Mouse (Mus musculus) intestine, postnatal 0 days (tissue): ENCODE results near the gene Col12a1. TPM values are rescaled to one million over a fixed set of nuclear protein-coding genes. Genes with fewer than 3 reads are reported as not detected.
A peak's percentile ranks its signal among the peaks of the same experiment; 100 is the strongest.

Experiments used
- ATAC-seq: fragments of 200-750 bp; cut with Nextera tagmentation; 2 replicates; pipeline ENCODE4 v1.8.0; 2017; ENCODE audit warnings: mild to moderate bottlenecking, moderate TSS enrichment, moderate library complexity
- H3K27ac ChIP-seq: fragments of 300-500 bp; sonication (generic); 2 replicates; pipeline ENCODE4 v1.5.1; 2014; ENCODE audit warnings: mild to moderate bottlenecking, low read depth, low read length, moderate library complexity
- H3K27me3 ChIP-seq: fragments of 300-500 bp; sonication (generic); replicated peaks from 2 replicates; pipeline ENCODE4 v1.6.1; 2014; ENCODE audit warnings: low read length, mixed read lengths; ENCODE audit not compliant: control insufficient read depth, insufficient read depth
- H3K36me3 ChIP-seq: fragments of 300-500 bp; sonication (generic); 2 replicates; pipeline ENCODE4 v1.6.1; 2014; ENCODE audit warnings: mild to moderate bottlenecking, moderate library complexity; ENCODE audit not compliant: control insufficient read depth, insufficient read depth
- H3K4me1 ChIP-seq: fragments of 300-500 bp; sonication (generic); replicated peaks from 2 replicates; pipeline ENCODE4 v1.6.1; 2014; ENCODE audit warnings: antibody characterized with exemption, low read length, mixed read lengths; ENCODE audit not compliant: control insufficient read depth, insufficient read depth
- H3K4me2 ChIP-seq: fragments of 300-500 bp; sonication (generic); replicated peaks from 2 replicates; pipeline ENCODE4 v1.6.1; 2014; ENCODE audit warnings: low read depth, mild to moderate bottlenecking, moderate library complexity
- H3K4me3 ChIP-seq: fragments of 300-500 bp; sonication (generic); 2 replicates; pipeline ENCODE4 v1.5.1; 2014; ENCODE audit warnings: low read depth, low read length
- H3K9ac ChIP-seq: fragments of 300-500 bp; sonication (generic); 2 replicates; pipeline ENCODE4 v1.6.1; 2014; ENCODE audit warnings: mild to moderate bottlenecking, low read depth, low read length
- H3K9me3 ChIP-seq: fragments of 300-500 bp; sonication (generic); 2 replicates; pipeline ENCODE4 v1.6.1; 2016; ENCODE audit warnings: mixed run types; ENCODE audit not compliant: control insufficient read depth
- CTCF ChIP-seq: sonication (generic); IDR thresholded peaks from 2 replicates; pipeline ENCODE4 v1.5.1; 2016; ENCODE audit warnings: low read depth, mild to moderate bottlenecking, control low read depth, antibody characterized with exemption, moderate library complexity
- WGBS: fragments of 180-500 bp; shearing (Covaris S2); extraction: QIAGEN DNeasy Blood & Tissue Kit; methylation state at CpG from one replicate; pipeline ENCODE4 v1.1.7; 2014; 5-methylcytosine and 5-hydroxymethylcytosine counted together
- polyA plus RNA-seq: library from polyadenylated mRNA; unstranded; fragments of >200 nt; fragmentation: Nextera tagmentation; extraction: Ambion mirVana; gene quantifications from 2 replicates; pipeline ENCODE4 v1.2.1, GENCODE M21; 2015

Gene Col12a1
- polyA plus RNA-seq: 16.6 and 17.0 TPM in 2 replicates

GRCm38 (mm10) chr9:79718481-79719370, at the start of gene Col12a1:
TSS of gene Col12a1 (minus strand) at chr9:79718831.
- Histone ChIP-seq H3K4me1 (no peaks in the 10 kb centered on the region; the same call in 1 of the 2 replicates), H3K36me3 (no peaks in the 10 kb centered on the region), H3K4me2 (peak within 1 kb of the TSS; percentile 80), H3K9me3 (no peaks in the 10 kb centered on the region), H3K9ac (peak within 1 kb of the TSS; percentile 45), H3K27me3 (peaks cover 40% of the 10 kb centered on the region), H3K27ac (no peak within 1 kb of the TSS), H3K4me3 (peak within 1 kb of the TSS; percentile 53)
- peak; percentile 52 for ATAC-seq
- under 1% methylated on average over 64 of the region's 64 CpGs for WGBS
- TF ChIP-seq CTCF: peak; percentile 26; the same call in 1 of the 2 replicates

DNA sequence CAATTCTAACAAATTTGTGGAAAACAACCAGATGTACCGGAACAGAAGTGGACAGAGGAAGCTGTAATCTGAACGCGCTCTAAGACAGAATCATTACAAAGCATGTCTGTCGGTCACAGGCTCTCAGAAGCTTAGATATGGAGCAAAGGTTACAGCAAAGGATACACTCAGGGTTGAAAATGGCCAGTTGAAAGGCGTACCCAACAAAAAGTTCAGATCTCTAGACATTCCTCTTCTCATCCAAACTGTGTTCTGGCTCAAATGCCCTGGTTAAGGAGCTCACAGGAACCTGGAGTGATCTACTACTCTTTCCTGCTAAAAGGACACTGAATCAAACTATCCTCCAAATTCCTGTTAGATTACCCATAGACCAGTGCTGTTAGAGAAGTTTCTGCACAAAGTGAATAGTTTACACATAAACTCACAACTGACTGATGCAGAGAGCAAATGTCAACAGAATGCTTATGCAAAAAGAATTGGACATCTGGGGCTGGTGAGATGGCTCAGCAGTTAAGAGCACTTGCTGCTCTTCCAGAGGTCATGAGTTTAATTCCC, 48.4 kb upstream of the Col12a1 start:
- Histone ChIP-seq H3K36me3 (0 out of 2 replicates have a peak, but pooled peaks cover 3% of the 10 kb centered on the region), H3K4me3 (no peak overlapping the region), H3K9ac (no peak overlapping the region), H3K27ac (no peak overlapping the region), H3K27me3 (no peaks in the 10 kb centered on the region), H3K4me1 (no peaks in the 10 kb centered on the region), H3K4me2 (no peak overlapping the region), H3K9me3 (no peaks in the 10 kb centered on the region)
- ATAC-seq: no peak
- no peak for TF ChIP-seq CTCF
- WGBS: 91% methylated on average over 5 of the region's 5 CpGs

- no peak overlapping the region for H3K27ac ChIP-seq
- WGBS: 60% methylated on average over 4 of the region's 4 CpGs
- 0 out of 2 replicates have a peak, but pooled peaks cover 3% of the 10 kb centered on the region for H3K36me3 ChIP-seq
- no peak overlapping the region for H3K9ac ChIP-seq
- no peak overlapping the region for H3K4me3 ChIP-seq
- H3K27me3 ChIP-seq: no peaks in the 10 kb centered on the region
- TF ChIP-seq CTCF: no peak
- ATAC-seq: no peak
- no peaks in the 10 kb centered on the region for H3K4me1 ChIP-seq
- no peaks in the 10 kb centered on the region for H3K9me3 ChIP-seq
- no peak overlapping the region for H3K4me2 ChIP-seq
These were observed 46.7 kb upstream of the Col12a1 start for GRCm38 (mm10) chr9:79765329-79765728.

DNA sequence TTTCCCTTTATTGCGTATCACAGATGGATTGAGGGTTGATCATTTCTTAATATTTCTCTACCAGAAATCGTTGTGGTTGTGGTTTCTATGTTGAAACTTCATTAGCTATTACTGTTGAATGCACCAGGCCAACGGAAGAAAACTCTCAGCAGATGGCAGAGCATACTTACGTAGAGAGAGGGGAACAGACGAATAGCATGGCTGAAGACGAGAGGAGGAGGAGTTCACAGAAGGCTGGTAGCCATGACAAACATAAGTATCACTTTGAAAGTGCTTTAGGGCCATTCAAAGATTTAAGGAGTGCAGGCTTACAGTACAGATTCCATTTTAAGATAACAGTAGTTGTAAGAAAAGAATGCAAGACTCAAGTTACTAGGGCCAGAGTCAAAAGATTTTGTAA, 43.9 kb upstream of the Col12a1 start:
- Histone ChIP-seq H3K27me3 (no peaks in the 10 kb centered on the region), H3K4me2 (no peak overlapping the region)

DNA sequence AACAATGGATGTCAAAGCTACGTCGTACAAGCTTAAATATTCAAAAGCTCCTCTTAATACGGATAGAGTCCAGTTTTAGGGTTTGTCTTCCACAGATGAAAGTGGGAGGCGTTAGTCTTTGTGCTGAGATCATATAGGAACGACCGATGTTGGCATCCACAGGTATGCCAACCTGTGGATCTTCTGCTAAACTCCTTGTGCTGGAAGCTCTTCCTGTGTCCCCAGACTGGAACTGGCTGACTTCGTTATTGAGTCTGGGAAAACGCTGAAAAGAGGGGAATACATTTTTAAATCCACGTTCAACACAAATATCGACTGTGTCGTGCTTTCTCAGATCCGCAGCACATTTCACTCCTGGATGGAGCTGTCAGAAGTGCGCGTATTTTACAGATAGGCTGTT, 41.4 kb upstream of the Col12a1 start:
- H3K4me1 ChIP-seq: no peaks in the 10 kb centered on the region; the same call in 1 of the 2 replicates
- H3K36me3 ChIP-seq: peaks cover 4% of the 10 kb centered on the region; the same call in 1 of the 2 replicates
- ATAC-seq: peak; percentile 42; the same call in 1 of the 2 replicates
- peak overlapping the region; percentile 71 for H3K4me2 ChIP-seq
- WGBS: 2% methylated on average over 14 of the region's 14 CpGs
- H3K27ac ChIP-seq: peak overlapping the region; percentile 68
- TF ChIP-seq CTCF: no peak
- H3K27me3 ChIP-seq: no peaks in the 10 kb centered on the region
- H3K9me3 ChIP-seq: no peaks in the 10 kb centered on the region
- H3K9ac ChIP-seq: peak overlapping the region; percentile 78
- H3K4me3 ChIP-seq: peak overlapping the region; percentile 78

More for the DNA sequence above, 43.9 kb upstream of the Col12a1 start:
- Histone ChIP-seq H3K27ac (no peak overlapping the region), H3K4me3 (no peak overlapping the region), H3K9me3 (no peaks in the 10 kb centered on the region), H3K4me1 (no peaks in the 10 kb centered on the region; the same call in 1 of the 2 replicates), H3K9ac (no peak overlapping the region), H3K36me3 (no peaks in the 10 kb centered on the region)
- TF ChIP-seq CTCF: no peak
- no peak for ATAC-seq
- 81% methylated on average over 6 of the region's 6 CpGs for WGBS

- H3K9ac ChIP-seq: peak within 1 kb of the TSS; percentile 78
- H3K27me3 ChIP-seq: no peaks in the 10 kb centered on the region
- TF ChIP-seq CTCF: no peak
- peak within 1 kb of the TSS; percentile 78 for H3K4me3 ChIP-seq
- peak; percentile 100 for ATAC-seq
- H3K9me3 ChIP-seq: no peaks in the 10 kb centered on the region
- H3K4me1 ChIP-seq: no peaks in the 10 kb centered on the region; the same call in 1 of the 2 replicates
- peak within 1 kb of the TSS; percentile 71 for H3K4me2 ChIP-seq
- peak within 1 kb of the TSS; percentile 75 for H3K27ac ChIP-seq
- WGBS: under 1% methylated on average over 47 of the region's 49 CpGs
- peaks cover 7% of the 10 kb centered on the region; the same call in 1 of the 2 replicates for H3K36me3 ChIP-seq
These were observed 40.9 kb upstream of the Col12a1 start, which contains the start of gene Cox7a2 for GRCm38 (mm10) chr9:79759385-79760005. TSS of gene Cox7a2 (minus strand) at chr9:79759878.
